Mouse (Mus musculus) cerebellum, adult 9-10 months (tissue): ENCODE measurements at regions not wholly inside any gene's neighbourhood (a gene's known extent, or its start where the extent isn't known, plus 50 kb on each side); places are given as distances from the start of the nearest gene placed in this dataset.

Source experiments
- DNase-seq: peaks from one replicate; pipeline ENCODE4 v3.0.0; 2022

GRCm38 (mm10) chr15:97458748-97459221 lies 211.7 kb upstream of the Amigo2 start:
- no peak for DNase-seq

- DNase-seq = no peak
Measured at GRCm38 (mm10) chr15:97458139-97458747, 211.2 kb upstream of the Amigo2 start.

- DNase-seq = no peak
Measured at GRCm38 (mm10) chr15:97457468-97457867, 210.4 kb upstream of the Amigo2 start.

- no peak for DNase-seq
Measured at GRCm38 (mm10) chr15:97456991-97457390, 209.9 kb upstream of the Amigo2 start.

- no peak for DNase-seq
Measured at GRCm38 (mm10) chr15:97455672-97456071, 208.6 kb upstream of the Amigo2 start.

- DNase-seq = no peak
Measured at GRCm38 (mm10) chr15:97449724-97450123, 202.6 kb upstream of the Amigo2 start.

- no peak for DNase-seq
Measured at GRCm38 (mm10) chr15:97449001-97449400, 201.9 kb upstream of the Amigo2 start.

- no peak for DNase-seq
Measured at GRCm38 (mm10) chr15:97448243-97448880, 201.3 kb upstream of the Amigo2 start.

GRCm38 (mm10) chr15:97446181-97446580 lies 199.1 kb upstream of the Amigo2 start:
- DNase-seq = no peak

- no peak for DNase-seq
Measured at GRCm38 (mm10) chr15:97438235-97438760, 191.2 kb upstream of the Amigo2 start.
